Mouse (Mus musculus) kidney, adult 8-10 months (tissue): ENCODE measurements around the gene Tent4b.

Experiments
- DNase-seq, 2 experiments: peaks; one replicate each; pipeline ENCODE4 v3.0.0; 2022

The Tent4b gene

GRCm38 (mm10) chr8:88307736-88308135, 108.7 kb downstream of the Tent4b start:
- DNase-seq: no peak
